28 mouse cellular contexts compared by ENCODE assay signal in the genomic region with DNA sequence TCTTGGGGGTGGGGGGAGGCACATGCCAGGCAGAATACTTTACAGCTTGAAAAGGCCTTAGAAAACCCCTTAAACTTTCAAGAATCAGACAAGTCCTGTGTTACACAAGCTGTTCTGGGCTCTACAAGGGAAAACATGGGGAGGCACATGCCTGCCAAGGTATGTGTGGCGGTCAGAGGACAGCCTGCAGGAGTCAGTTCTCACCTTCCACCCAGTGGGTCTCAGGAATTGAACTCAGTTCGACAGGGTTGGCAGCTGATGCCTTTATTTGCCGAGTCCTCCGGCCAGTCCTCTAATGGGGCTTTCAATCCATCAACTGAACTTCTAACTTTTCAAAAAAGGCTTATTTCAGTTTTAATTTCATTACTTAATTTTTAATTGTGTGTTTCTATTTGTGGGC.
"Had no signal": no experiment of that assay in that cellular context is flagged by ENCODE, and none has a peak within 500 bp of the region (broad histone marks: within the 10 kb centered on the region; RNA-seq: fewer than 3 reads in every experiment).

No protein-coding gene starts in this region.

- DNase-seq: cerebellum, adult 2 months; cerebellum, adult 8-10 months; cerebellum, adult 9-10 months; cerebellum, adult 9-11 months; cerebellum, postnatal 10 days; cerebellum, postnatal 14 days; cerebellum, postnatal 25 days; cerebellum, postnatal 36 days; embryo, embryonic 11 days; forebrain, postnatal 0 days; gastrocnemius, adult 2 months; gastrocnemius, postnatal 10 days; gastrocnemius, postnatal 14 days; gastrocnemius, postnatal 25 days; gastrocnemius, postnatal 36 days; heart, adult 18-20 months; heart, adult 2 months had no signal

- H3K9me3 ChIP-seq: embryonic facial prominence, embryonic 10.5 days; embryonic facial prominence, embryonic 12.5 days; embryonic facial prominence, embryonic 13.5 days; embryonic facial prominence, embryonic 15.5 days; forebrain, embryonic 10.5 days; forebrain, embryonic 12.5 days; forebrain, embryonic 13.5 days; forebrain, embryonic 15.5 days had no signal

- H3K27ac ChIP-seq: embryonic facial prominence, embryonic 10.5 days; embryonic facial prominence, embryonic 12.5 days; embryonic facial prominence, embryonic 13.5 days; embryonic facial prominence, embryonic 15.5 days; forebrain, embryonic 10.5 days; forebrain, embryonic 12.5 days; forebrain, embryonic 13.5 days; forebrain, embryonic 15.5 days; gastrocnemius, adult 2 months; heart, adult 2 months had no signal

- H3K4me1 ChIP-seq: embryonic facial prominence, embryonic 10.5 days; embryonic facial prominence, embryonic 12.5 days; embryonic facial prominence, embryonic 13.5 days; embryonic facial prominence, embryonic 15.5 days; forebrain, embryonic 10.5 days; forebrain, embryonic 12.5 days; forebrain, embryonic 13.5 days; forebrain, embryonic 15.5 days had no signal

- H3K4me3 ChIP-seq: embryonic facial prominence, embryonic 10.5 days; embryonic facial prominence, embryonic 12.5 days; embryonic facial prominence, embryonic 13.5 days; embryonic facial prominence, embryonic 15.5 days; erythroblast, embryonic 14.5 days; forebrain, embryonic 10.5 days; forebrain, embryonic 12.5 days; forebrain, embryonic 13.5 days; forebrain, embryonic 15.5 days; gastrocnemius, adult 2 months; heart, adult 2 months had no signal

- H3K4me2 ChIP-seq: embryonic facial prominence, embryonic 12.5 days; embryonic facial prominence, embryonic 13.5 days; embryonic facial prominence, embryonic 15.5 days; forebrain, embryonic 12.5 days; forebrain, embryonic 13.5 days; forebrain, embryonic 15.5 days had no signal

- H3K9ac ChIP-seq: embryonic facial prominence, embryonic 12.5 days; embryonic facial prominence, embryonic 13.5 days; embryonic facial prominence, embryonic 15.5 days; forebrain, embryonic 12.5 days; forebrain, embryonic 13.5 days; forebrain, embryonic 15.5 days; forebrain, postnatal 0 days had no signal

- H3K36me3 ChIP-seq: forebrain, embryonic 15.5 days had no signal

- H3K27me3 ChIP-seq: embryonic facial prominence, embryonic 12.5 days; embryonic facial prominence, embryonic 13.5 days; embryonic facial prominence, embryonic 15.5 days; forebrain, embryonic 12.5 days; forebrain, embryonic 13.5 days; forebrain, embryonic 15.5 days had no signal

- ATAC-seq: forebrain, embryonic 13.5 days; forebrain, embryonic 14.5 days; forebrain, embryonic 15.5 days; forebrain, embryonic 16.5 days; forebrain, postnatal 0 days had no signal
